In the genomic region with DNA sequence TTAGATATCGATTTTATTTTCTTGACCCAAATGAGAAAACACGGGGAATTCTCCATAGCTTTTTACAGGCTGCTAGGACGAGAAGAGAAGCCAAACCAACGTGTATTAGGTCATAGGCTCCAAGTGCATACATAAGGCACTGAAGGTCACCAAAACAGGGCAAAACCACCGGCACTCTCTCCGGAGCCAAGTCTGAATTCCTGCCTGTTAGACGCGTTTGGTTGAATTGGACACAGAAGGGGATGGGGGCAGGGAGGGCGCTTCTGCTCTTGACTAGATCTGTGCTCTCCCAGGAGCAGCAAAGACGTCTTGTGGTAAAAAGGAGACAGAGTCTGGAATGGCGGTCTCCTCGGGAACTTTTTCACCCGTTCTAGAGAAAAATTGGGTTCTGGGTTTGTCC, we compare ENCODE assay signal across 16 mouse cellular contexts. TPM values are rescaled to one million over a fixed set of nuclear protein-coding genes. Genes with fewer than 3 reads are reported as not detected.
DNase-seq lines count a peak whose midpoint lies in the region; ATAC-seq lines count a peak whose summit lies in the region.
"Had no signal": no experiment of that assay in that cellular context is flagged by ENCODE, and none has a peak within 500 bp of the region (broad histone marks: within the 10 kb centered on the region; RNA-seq: fewer than 3 reads in every experiment).

No protein-coding gene starts in this region.

- 0 out of 2 replicates have a peak overlapping the region, but pooled peaks have one; percentile 11 for H3K9ac ChIP-seq in embryonic facial prominence, embryonic 13.5 days
- H3K9ac ChIP-seq in lung, embryonic 15.5 days, result no peak overlapping the region
- H3K9ac ChIP-seq: kidney, embryonic 15.5 days; midbrain, embryonic 12.5 days had no signal

- H3K4me2 ChIP-seq in embryonic facial prominence, embryonic 13.5 days, result peak overlapping the region; percentile 34
- H3K4me2 ChIP-seq in lung, embryonic 15.5 days, result no peak overlapping the region
- H3K4me2 ChIP-seq: kidney, embryonic 15.5 days; midbrain, embryonic 12.5 days had no signal

- peak; percentile 38 for DNase-seq in embryo, embryonic 10 days (ENCODE audit: low spot score)
- DNase-seq in embryo, embryonic 9.5 days (ENCODE audit: extremely low spot score), result no peak
- DNase-seq in ES-CJ7 (ENCODE audit: low read depth, low spot score), result peak; percentile 12
- no peak for DNase-seq in heart, postnatal 25 days (ENCODE audit: low spot score)
- DNase-seq in adrenal gland, postnatal 4 days (ENCODE audit: low spot score in 2 of 2), result no peak
- DNase-seq in heart, adult 9 months (ENCODE audit: low spot score in 2 of 2), result no peak
- DNase-seq: adrenal gland, adult 8-10 months; cerebellum, postnatal 14 days; layer of hippocampus, adult 9-11 months; retina, postnatal 1 day; thymus, postnatal 4 days had no signal

- H3K27ac ChIP-seq in embryonic facial prominence, embryonic 13.5 days, result peak overlapping the region; percentile 78
- 0 out of 2 replicates have a peak overlapping the region, but pooled peaks have one; percentile 7 for H3K27ac ChIP-seq in lung, embryonic 15.5 days
- H3K27ac ChIP-seq: midbrain, embryonic 12.5 days had no signal

- WGBS in embryonic facial prominence, embryonic 13.5 days, result 17% methylated on average over 13 of the region's 13 CpGs
- WGBS in lung, embryonic 15.5 days, result 30% methylated on average over 13 of the region's 13 CpGs

- ATAC-seq in embryonic facial prominence, embryonic 13.5 days (ENCODE audit: insufficient number of reproducible peaks, insufficient read depth, low FRiP score, low TSS enrichment, low read depth), result no peak
- no peak for ATAC-seq in lung, embryonic 15.5 days (ENCODE audit: borderline replicate concordance, extremely low read depth, low FRiP score, low TSS enrichment)

- H3K9me3 ChIP-seq in embryonic facial prominence, embryonic 13.5 days, result no peaks in the 10 kb centered on the region
- H3K9me3 ChIP-seq in lung, embryonic 15.5 days, result no peaks in the 10 kb centered on the region
- H3K9me3 ChIP-seq: kidney, embryonic 15.5 days; midbrain, embryonic 12.5 days had no signal

- H3K4me3 ChIP-seq in embryonic facial prominence, embryonic 13.5 days, result no peak overlapping the region
- no peak overlapping the region for H3K4me3 ChIP-seq in lung, embryonic 15.5 days
- H3K4me3 ChIP-seq: erythroblast, embryonic 14.5 days; kidney, embryonic 15.5 days; midbrain, embryonic 12.5 days had no signal

- H3K36me3 ChIP-seq in embryonic facial prominence, embryonic 13.5 days, result no peaks in the 10 kb centered on the region
- no peaks in the 10 kb centered on the region for H3K36me3 ChIP-seq in lung, embryonic 15.5 days
- H3K36me3 ChIP-seq: kidney, embryonic 15.5 days; midbrain, embryonic 12.5 days had no signal

- intact Hi-C loops in heart, postnatal 25 days (cut with DNase I), result no loop called here

- 0 out of 2 replicates have a peak, but pooled peaks cover 3% of the 10 kb centered on the region for H3K27me3 ChIP-seq in embryonic facial prominence, embryonic 13.5 days
- H3K27me3 ChIP-seq in lung, embryonic 15.5 days, result peaks cover 48% of the 10 kb centered on the region

- peaks cover 63% of the 10 kb centered on the region for H3K4me1 ChIP-seq in embryonic facial prominence, embryonic 13.5 days
- H3K4me1 ChIP-seq in lung, embryonic 15.5 days, result peaks cover 15% of the 10 kb centered on the region; the same call in 1 of the 2 replicates

RNA-seq across cellular contexts. Expression of a gene that starts 6.1 kb away (rescaled TPM):
- polyA plus RNA-seq in embryonic facial prominence, embryonic 13.5 days (2015; fragmentation: Nextera tagmentation; extraction: Ambion mirVana), result 22.1 and 34.0 TPM in 2 replicates
- polyA plus RNA-seq in lung, embryonic 15.5 days (2015; fragmentation: Nextera tagmentation; extraction: Ambion mirVana), result 2.2 and 3.2 TPM in 2 replicates
- 1 to 10 TPM; 1.4 to 1.8 TPM for total RNA-seq in heart, postnatal 25 days (2021)
- 1 to 10 TPM; 4.2 to 6.1 TPM for total RNA-seq in adrenal gland, postnatal 4 days (2021)
- polyA plus RNA-seq: erythroblast, embryonic 14.5 days had no signal

Comparison
In these comparisons a context has a peak if more than half of its experiments do, and no peak if none do; other contexts are left out.
1. DNase-seq: peak in embryo, embryonic 10 days (single experiment) and ES-CJ7 (single experiment); none in embryo, embryonic 9.5 days (single experiment), heart, postnatal 25 days (single experiment), adrenal gland, postnatal 4 days (0 of 2) and heart, adult 9 months (0 of 2).